Mouse (Mus musculus): ENCODE results near the gene Mtfmt.

- TF ChIP-seq CTCF (IDR thresholded peaks at IDR 0.05; ENCODE audit: low read depth, low read length): no peak
- no peak for TF ChIP-seq POLR2AphosphoS5 (IDR thresholded peaks at IDR 0.05; ENCODE audit: insufficient replicate concordance, low read depth, low read length)
- no peak for TF ChIP-seq GATA1 (IDR thresholded peaks at IDR 0.05; ENCODE audit: borderline replicate concordance, low read length)
Observed at GRCm38 (mm10) chr9:65417738-65418137, 17.8 kb upstream of the Mtfmt start.
